11 mouse cellular contexts compared by ENCODE assay signal in genomic region chr6:86545236-86545635, GRCm38 (mm10). TPM values are rescaled to one million over a fixed set of nuclear protein-coding genes. Genes with fewer than 3 reads are reported as not detected.
DNase-seq lines count a peak whose midpoint lies in the region; ATAC-seq and TF ChIP-seq lines count a peak whose summit lies in the region.
"Had no signal": no experiment of that assay in that cellular context is flagged by ENCODE, and none has a peak within 500 bp of the region (broad histone marks: within the 10 kb centered on the region; RNA-seq: fewer than 3 reads in every experiment).

No protein-coding gene starts in this region.

- H3K79me3 ChIP-seq in C2C12 (ENCODE audit: low read depth) = no peaks in the 10 kb centered on the region

- POLR2A ChIA-PET in Patski (lab: Charles Lee) = no interaction called here

- no peak overlapping the region for H3K27ac ChIP-seq in hindbrain, postnatal 0 days
- no peak overlapping the region for H3K27ac ChIP-seq in hindbrain, embryonic 13.5 days
- no peak overlapping the region for H3K27ac ChIP-seq in embryonic fibroblast, embryonic 13.5 days (ENCODE audit: insufficient read depth, low read length)
- H3K27ac ChIP-seq in midbrain, embryonic 15.5 days = no peak overlapping the region
- H3K27ac ChIP-seq: embryonic facial prominence, embryonic 12.5 days; limb, embryonic 12.5 days; stomach, embryonic 15.5 days had no signal

- no peaks in the 10 kb centered on the region for H3K27me3 ChIP-seq in hindbrain, postnatal 0 days (ENCODE audit: insufficient read depth, low read length)
- H3K27me3 ChIP-seq in hindbrain, embryonic 13.5 days = no peaks in the 10 kb centered on the region
- H3K27me3 ChIP-seq in C2C12 (ENCODE audit: control insufficient read depth, insufficient read depth, insufficient read length) (no peaks in the 10 kb centered on the region), Patski (no peaks in the 10 kb centered on the region)
- no peaks in the 10 kb centered on the region for H3K27me3 ChIP-seq in midbrain, embryonic 15.5 days (replicated peaks)
- H3K27me3 ChIP-seq: embryonic facial prominence, embryonic 12.5 days; limb, embryonic 12.5 days; stomach, embryonic 15.5 days had no signal

- ATAC-seq in hindbrain, postnatal 0 days = peak; percentile 64; the same call in 1 of the 2 replicates
- ATAC-seq in hindbrain, embryonic 13.5 days (ENCODE audit: low FRiP score) = no peak
- ATAC-seq in Patski = no peak
- ATAC-seq in monocyte, adult 5-6 weeks (replicated peaks; ENCODE audit: insufficient number of reproducible peaks, low FRiP score, low TSS enrichment, poor library complexity, severe bottlenecking) = peak; percentile 78
- ATAC-seq in midbrain, embryonic 15.5 days (replicated peaks) = no peak

- peak; percentile 94 for TF ChIP-seq CTCF in hindbrain, postnatal 0 days (IDR thresholded peaks at IDR 0.05; ENCODE audit: low read depth)
- TF ChIP-seq CTCF in C2C12 (IDR thresholded peaks at IDR 0.05; ENCODE audit: control insufficient read depth, insufficient read depth, insufficient read length) (peak; percentile 33), Patski (IDR thresholded peaks at IDR 0.05) (peak; percentile 94)
- peak; percentile 56; the same call in 1 of the 2 replicates for TF ChIP-seq CTCF in embryonic fibroblast, embryonic 13.5 days (IDR thresholded peaks at IDR 0.05; ENCODE audit: borderline replicate concordance, insufficient read depth, low read length)

- CTCF ChIA-PET in Patski (lab: Charles Lee) = interaction anchor here (0.8 to 4.0 kb wide), 14 partner anchors 10 to 127 kb away, joined by 3 to 12 read pairs (median 4); partner anchors contain the start of gene Mxd1

- H3ac ChIP-seq in C2C12 (ENCODE audit: control insufficient read depth, insufficient read length, low read depth) = no peak overlapping the region

- H3K4me2 ChIP-seq in hindbrain, postnatal 0 days (ENCODE audit: low read depth, low read length) = no peak overlapping the region
- no peak overlapping the region for H3K4me2 ChIP-seq in hindbrain, embryonic 13.5 days
- H3K4me2 ChIP-seq in midbrain, embryonic 15.5 days = no peak overlapping the region
- H3K4me2 ChIP-seq: embryonic facial prominence, embryonic 12.5 days; limb, embryonic 12.5 days; stomach, embryonic 15.5 days had no signal

- no peak for TF ChIP-seq POLR2A in embryonic fibroblast, embryonic 13.5 days (IDR thresholded peaks at IDR 0.05; ENCODE audit: low read depth, low read length)

- DNase-seq in hindbrain, postnatal 0 days (ENCODE audit: low spot score) = peak; percentile 77
- DNase-seq in Patski (ENCODE audit: low read depth, low spot score) = no peak
- DNase-seq in adrenal gland, adult 2 months = no peak

- no peak overlapping the region for H3K4me3 ChIP-seq in hindbrain, postnatal 0 days (ENCODE audit: low read length)
- H3K4me3 ChIP-seq in hindbrain, embryonic 13.5 days = no peak overlapping the region
- H3K4me3 ChIP-seq in C2C12 (ENCODE audit: insufficient read depth, poor library complexity, severe bottlenecking) = no peak overlapping the region
- H3K4me3 ChIP-seq in embryonic fibroblast, embryonic 13.5 days (ENCODE audit: insufficient read depth, low read length) = no peak overlapping the region
- H3K4me3 ChIP-seq in midbrain, embryonic 15.5 days = no peak overlapping the region
- H3K4me3 ChIP-seq: embryonic facial prominence, embryonic 12.5 days; limb, embryonic 12.5 days; stomach, embryonic 15.5 days had no signal

- peaks cover 25% of the 10 kb centered on the region for H3K36me3 ChIP-seq in hindbrain, postnatal 0 days (ENCODE audit: insufficient read depth, low read length)
- H3K36me3 ChIP-seq in hindbrain, embryonic 13.5 days = peaks cover 76% of the 10 kb centered on the region
- H3K36me3 ChIP-seq in C2C12 (ENCODE audit: control insufficient read depth, insufficient read depth) = peaks cover 57% of the 10 kb centered on the region
- H3K36me3 ChIP-seq in midbrain, embryonic 15.5 days (replicated peaks) = peaks cover 41% of the 10 kb centered on the region

- in situ Hi-C loops in Patski (cut with MboI; ENCODE audit: low pct_unique_long_range_greater_than_20kb) = loop anchor here (5.0 to 10.0 kb wide), 2 partner anchors 127 to 260 kb away; no protein-coding TSS in a partner anchor

- no peaks in the 10 kb centered on the region for H3K4me1 ChIP-seq in hindbrain, postnatal 0 days (ENCODE audit: insufficient read depth, low read length)
- no peaks in the 10 kb centered on the region for H3K4me1 ChIP-seq in hindbrain, embryonic 13.5 days (replicated peaks)
- H3K4me1 ChIP-seq in embryonic fibroblast, embryonic 13.5 days (ENCODE audit: control insufficient read depth, insufficient read depth, low read length) = peaks cover 5% of the 10 kb centered on the region
- H3K4me1 ChIP-seq in midbrain, embryonic 15.5 days = no peaks in the 10 kb centered on the region
- H3K4me1 ChIP-seq: embryonic facial prominence, embryonic 12.5 days; limb, embryonic 12.5 days had no signal

- no peaks in the 10 kb centered on the region for H3K79me2 ChIP-seq in C2C12 (ENCODE audit: control insufficient read depth, insufficient read depth)

- no peak overlapping the region for H3K9ac ChIP-seq in hindbrain, postnatal 0 days (replicated peaks; ENCODE audit: low read length)
- H3K9ac ChIP-seq in hindbrain, embryonic 13.5 days = no peak overlapping the region
- H3K9ac ChIP-seq in midbrain, embryonic 15.5 days = no peak overlapping the region
- H3K9ac ChIP-seq: embryonic facial prominence, embryonic 12.5 days; limb, embryonic 12.5 days; stomach, embryonic 15.5 days had no signal

- no peaks in the 10 kb centered on the region for H3K9me3 ChIP-seq in hindbrain, postnatal 0 days (ENCODE audit: low read length)
- H3K9me3 ChIP-seq in hindbrain, embryonic 13.5 days = no peaks in the 10 kb centered on the region; the same call in 1 of the 2 replicates
- no peaks in the 10 kb centered on the region for H3K9me3 ChIP-seq in midbrain, embryonic 15.5 days
- H3K9me3 ChIP-seq: embryonic facial prominence, embryonic 12.5 days; limb, embryonic 12.5 days; stomach, embryonic 15.5 days had no signal

- 60% methylated on average over 4 of the region's 4 CpGs for WGBS in hindbrain, postnatal 0 days
- WGBS in hindbrain, embryonic 13.5 days = 59% methylated on average over 4 of the region's 4 CpGs
- 53% methylated on average over 4 of the region's 4 CpGs for WGBS in midbrain, embryonic 15.5 days

TF ChIP-seq in C2C12, 6 proteins besides CTCF, POLR2A, EP300 and RAD21:
- TF ChIP-seq USF1 (IDR thresholded peaks at IDR 0.05; ENCODE audit: low read depth) (no peak), FOSL1 (IDR thresholded peaks at IDR 0.05; ENCODE audit: insufficient read depth, low read length, poor library complexity, severe bottlenecking) (no peak), CEBPB (IDR thresholded peaks at IDR 0.05; ENCODE audit: low read depth) (no peak), MYOD1 (IDR thresholded peaks at IDR 0.05; ENCODE audit: control insufficient read depth, insufficient read length, low read depth) (no peak), MYOG (IDR thresholded peaks at IDR 0.05; ENCODE audit: control insufficient read depth, extremely low read depth, insufficient read length) (no peak), MAX (IDR thresholded peaks at IDR 0.05) (no peak)

RNA-seq across cellular contexts. Expression of gene Pcbp1, which starts 19.1 kb away (rescaled TPM):
- 61.7 and 71.3 TPM in 2 replicates for total RNA-seq in hindbrain, postnatal 0 days (2014; rRNA removed)
- polyA plus RNA-seq in hindbrain, postnatal 0 days (2015; fragmentation: Nextera tagmentation; extraction: Ambion mirVana) = 300 and 303 TPM in 2 replicates
- polyA plus RNA-seq in hindbrain, embryonic 13.5 days (2015; fragmentation: Nextera tagmentation; extraction: Ambion mirVana) = 268 and 333 TPM in 2 replicates
- polyA plus RNA-seq in C2C12 (2012; fragmentation: generic; extraction: Trizol) (453 TPM), Patski (2021) (240 TPM)
- polyA plus RNA-seq in embryonic fibroblast, embryonic 13.5 days (2011; ENCODE audit: insufficient read length, low read depth, missing spikeins) = 176 and 186 TPM in 2 replicates
- 36.4 to 57.1 TPM (median 52.3 TPM) in 3 replicates for total RNA-seq in monocyte, adult 5-6 weeks (2017)
- 339 and 344 TPM in 2 replicates for polyA plus RNA-seq in midbrain, embryonic 15.5 days (2015; fragmentation: Nextera tagmentation; extraction: Ambion mirVana)
- 100 to 1,000 TPM; 320 to 331 TPM for total RNA-seq in adrenal gland, adult 2 months (2021)
- polyA plus RNA-seq in adrenal gland, adult 2 months (2012; rRNA removed) = 379 and 483 TPM in 2 replicates

Comparison
In these comparisons a context has a peak if more than half of its experiments do, and no peak if none do; other contexts are left out.
1. ATAC-seq: peak in hindbrain, postnatal 0 days (single experiment) and monocyte, adult 5-6 weeks (single experiment); none in hindbrain, embryonic 13.5 days (single experiment), Patski (single experiment) and midbrain, embryonic 15.5 days (single experiment).
2. CTCF ChIP-seq: peak in every context shown above with its lines; median percentile 94 in hindbrain, postnatal 0 days; 94 in Patski; 56 in embryonic fibroblast, embryonic 13.5 days; 33 in C2C12.